Mouse (Mus musculus) G1E (cell line): ENCODE measurements around the gene Rnf222.

ENCODE experiments used
- CTCF ChIP-seq: IDR thresholded peaks from 2 replicates; pipeline ENCODE4 v1.5.1; 2012; ENCODE audit warnings: low read depth, low read length, inconsistent platforms, mixed read lengths
- GATA1 ChIP-seq: IDR thresholded peaks from 2 replicates; pipeline ENCODE4 v1.6.1; 2012; ENCODE audit warnings: borderline replicate concordance, low read length, inconsistent platforms, mixed read lengths
- GATA2 ChIP-seq: IDR thresholded peaks from 2 replicates; pipeline ENCODE4 v1.6.1; 2012; ENCODE audit warnings: low read depth, low read length, inconsistent platforms, borderline replicate concordance

DNA sequence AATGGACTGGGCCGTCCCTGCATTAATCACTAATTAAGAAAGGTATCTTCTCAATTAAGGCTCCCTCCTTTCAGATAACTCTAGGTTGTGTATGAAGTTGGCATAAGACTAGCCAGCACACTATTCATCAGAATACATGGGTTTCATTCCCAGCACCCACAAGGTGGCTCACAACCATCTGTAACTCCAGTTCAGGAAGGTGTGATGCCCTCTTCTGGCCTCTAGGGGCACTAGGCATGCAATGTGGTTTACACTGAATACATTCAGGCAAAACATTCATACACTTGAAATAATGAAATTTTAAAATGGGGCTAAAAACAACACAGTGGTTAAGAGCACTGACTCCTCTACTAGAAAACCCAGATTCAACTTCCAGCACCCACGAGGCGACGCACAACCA, 8.8 kb downstream of the Rnf222 start:
- TF ChIP-seq GATA1 (no peak), CTCF (peak; percentile 85), GATA2 (no peak)
